Mouse (Mus musculus) neural tube, embryonic 12.5 days (tissue): Measurements from ENCODE around the gene Dlat. TPM values are rescaled to one million over a fixed set of nuclear protein-coding genes. Genes with fewer than 3 reads are reported as not detected.
A peak's percentile ranks its signal among the peaks of the same experiment; 100 is the strongest.

Experiments used
- ATAC-seq: fragments of 200-750 bp; cut with Nextera tagmentation; 2 replicates; pipeline ENCODE4 v1.8.0; 2017; ENCODE audit warnings: low read depth, mild to moderate bottlenecking, moderate TSS enrichment, moderate library complexity; ENCODE audit not compliant: low FRiP score
- H3K27ac ChIP-seq: fragments of 300-500 bp; sonication (generic); 2 replicates; pipeline ENCODE4 v1.5.1; 2016
- H3K27me3 ChIP-seq: fragments of 300-500 bp; sonication (generic); replicated peaks from 2 replicates; pipeline ENCODE4 v1.6.1; 2016; ENCODE audit warnings: mild to moderate bottlenecking
- H3K36me3 ChIP-seq: fragments of 300-500 bp; sonication (generic); 2 replicates; pipeline ENCODE4 v1.6.1; 2016; ENCODE audit warnings: mild to moderate bottlenecking
- H3K4me1 ChIP-seq: fragments of 300-500 bp; sonication (generic); 2 replicates; pipeline ENCODE4 v1.6.1; 2016
- H3K4me2 ChIP-seq: fragments of 300-500 bp; sonication (generic); replicated peaks from 2 replicates; pipeline ENCODE4 v1.6.1; 2016; ENCODE audit warnings: mild to moderate bottlenecking
- H3K4me3 ChIP-seq: fragments of 300-500 bp; sonication (generic); 2 replicates; pipeline ENCODE4 v1.5.1; 2016
- H3K9ac ChIP-seq: fragments of 300-500 bp; sonication (generic); 2 replicates; pipeline ENCODE4 v1.6.1; 2016; ENCODE audit warnings: mild to moderate bottlenecking
- H3K9me3 ChIP-seq: fragments of 300-500 bp; sonication (generic); 2 replicates; pipeline ENCODE4 v1.6.1; 2016; ENCODE audit warnings: mild to moderate bottlenecking
- WGBS: fragments of 180-500 bp; shearing (Covaris S2); methylation state at CpG from one replicate; pipeline ENCODE4 v1.1.7; 2016; 5-methylcytosine and 5-hydroxymethylcytosine counted together
- polyA plus RNA-seq: library from polyadenylated mRNA; unstranded; fragments of >200 nt; fragmentation: Nextera tagmentation; extraction: Ambion mirVana; gene quantifications from 2 replicates; pipeline ENCODE4 v1.2.1, GENCODE M21; 2016

Dlat gene
- polyA plus RNA-seq, 1 experiment from 2014 or later: 56.0 TPM

DNA sequence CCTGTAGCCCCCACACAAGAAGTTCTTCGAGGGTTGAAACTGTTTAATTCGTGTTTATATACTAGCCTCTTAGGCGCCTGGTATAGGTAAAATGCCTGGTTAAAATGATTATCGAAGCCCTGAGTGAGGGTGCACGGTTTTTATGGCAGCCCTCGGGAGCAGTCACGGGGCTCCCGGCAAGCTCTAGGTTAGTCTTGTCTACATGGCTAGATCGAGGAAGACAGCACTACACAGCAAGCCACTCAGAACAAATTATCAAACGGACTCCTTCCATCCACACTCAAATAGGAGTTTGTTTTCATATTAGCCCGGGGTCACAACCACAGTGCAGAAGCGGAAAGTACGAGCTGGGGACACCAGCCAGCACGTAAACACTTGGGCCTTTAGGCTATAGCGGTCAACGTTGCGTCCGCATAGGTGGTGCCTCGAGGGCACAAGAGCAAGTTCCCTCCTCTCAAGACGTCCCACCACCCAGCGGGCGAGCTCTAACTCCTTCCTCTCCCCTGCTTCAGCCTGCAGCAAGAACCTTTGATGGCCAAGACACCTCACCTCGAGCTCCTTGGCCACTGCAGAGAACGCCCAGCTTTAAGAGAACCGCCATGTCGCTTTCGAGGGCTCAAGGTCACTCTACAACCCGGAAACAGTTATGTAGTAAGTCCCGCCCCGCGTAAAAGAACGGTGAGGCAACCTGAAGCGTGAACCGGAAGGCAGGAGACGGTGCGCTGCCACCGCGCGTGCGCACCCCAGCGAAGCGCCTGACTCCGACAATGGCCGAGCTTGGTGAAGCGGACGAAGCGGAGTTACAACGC is 56.2 kb downstream of the Dlat start, which contains the start of the genes Sdhd and Timm8b:
Sdhd (minus strand) TSS at position 624 of the 809 bp plus-strand sequence.
Timm8b (plus strand) TSS at position 722 of the 809 bp plus-strand sequence.
- Histone ChIP-seq H3K36me3 (peaks cover 31% of the 10 kb centered on the region), H3K27ac (peak within 1 kb of the TSS; percentile 84)

DNA sequence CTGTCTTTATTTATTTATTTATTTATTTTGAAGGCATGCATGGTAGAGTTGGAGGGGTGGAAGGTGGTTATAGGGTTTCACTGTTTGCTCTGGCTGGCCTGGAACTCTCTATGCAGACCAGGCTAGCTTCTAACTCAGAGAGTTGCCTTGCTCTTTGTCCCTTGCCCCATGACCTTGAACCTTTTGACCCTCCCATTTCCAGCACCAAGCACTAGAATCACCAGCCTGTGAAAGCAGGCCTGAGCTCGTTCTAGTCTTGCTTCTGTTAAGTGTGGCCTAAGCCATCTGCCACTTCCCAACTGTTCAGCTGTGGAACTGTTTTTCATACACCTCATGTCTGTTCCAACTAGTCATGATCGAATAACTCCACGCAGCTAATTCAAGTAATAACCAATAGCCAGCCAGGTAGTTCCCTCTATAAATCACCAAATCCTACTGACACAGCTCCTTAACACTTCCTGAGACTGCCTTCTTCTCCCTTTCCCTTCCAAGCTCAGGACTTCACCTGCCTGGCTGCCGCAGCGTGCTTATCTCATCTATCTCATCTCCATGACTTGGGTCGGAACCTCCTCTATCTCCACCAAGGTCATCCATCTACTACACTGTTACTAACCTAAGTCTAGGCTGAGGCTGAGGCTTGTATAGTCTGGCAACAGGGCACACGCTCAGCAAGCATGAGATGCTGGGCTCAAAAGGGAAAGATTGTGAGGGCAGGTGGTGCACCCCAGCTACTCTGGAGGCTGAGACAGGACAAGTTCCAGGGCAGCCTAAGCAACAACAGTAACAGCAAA is 57.3 kb downstream of the Dlat start:
- Histone ChIP-seq H3K27me3 (no peaks in the 10 kb centered on the region), H3K4me2 (peak overlapping the region; percentile 84), H3K4me1 (peaks cover 24% of the 10 kb centered on the region), H3K9ac (peak overlapping the region; percentile 84; the same call in 1 of the 2 replicates), H3K9me3 (no peaks in the 10 kb centered on the region), H3K36me3 (peaks cover 33% of the 10 kb centered on the region), H3K27ac (no peak overlapping the region), H3K4me3 (peak overlapping the region; percentile 63; the same call in 1 of the 2 replicates)
- 91% methylated on average over 7 of the region's 7 CpGs for WGBS
- no peak for ATAC-seq

More for the DNA sequence above, 56.2 kb downstream of the Dlat start, which contains the start of the genes Sdhd and Timm8b:
- Histone ChIP-seq H3K4me3 (peak within 1 kb of the TSS; percentile 63), H3K4me2 (peak within 1 kb of the TSS; percentile 84), H3K9me3 (no peaks in the 10 kb centered on the region), H3K9ac (peak within 1 kb of the TSS; percentile 84), H3K4me1 (peaks cover 24% of the 10 kb centered on the region), H3K27me3 (no peaks in the 10 kb centered on the region)
- peak; percentile 95 for ATAC-seq
- WGBS: 1% methylated on average over 48 of the region's 48 CpGs

DNA sequence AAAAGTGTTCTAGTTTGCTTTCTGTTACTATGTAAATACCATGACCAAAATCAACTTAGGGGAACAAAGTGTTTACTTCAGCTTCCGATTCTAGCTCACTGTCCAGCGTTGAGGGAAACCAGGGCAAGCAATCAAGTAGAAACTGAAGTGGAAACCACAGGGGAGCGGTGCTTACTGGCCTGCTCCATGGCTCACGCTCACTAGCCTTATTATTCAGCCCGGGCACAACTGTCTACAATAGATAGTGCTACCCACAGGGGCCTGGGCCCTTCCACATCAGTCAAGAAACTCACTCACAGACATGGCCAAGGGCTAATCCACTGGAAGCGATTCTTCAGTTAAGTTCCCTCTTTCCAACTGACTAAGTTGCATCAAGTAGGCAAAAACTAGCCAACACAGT is 58.0 kb downstream of the Dlat start:
- Histone ChIP-seq H3K9me3 (no peaks in the 10 kb centered on the region), H3K27ac (no peak overlapping the region), H3K9ac (no peak overlapping the region), H3K4me2 (no peak overlapping the region), H3K27me3 (no peaks in the 10 kb centered on the region), H3K36me3 (peaks cover 35% of the 10 kb centered on the region), H3K4me3 (no peak overlapping the region), H3K4me1 (peaks cover 24% of the 10 kb centered on the region)
- no peak for ATAC-seq
- WGBS: 91% methylated on average over 6 of the region's 6 CpGs

DNA sequence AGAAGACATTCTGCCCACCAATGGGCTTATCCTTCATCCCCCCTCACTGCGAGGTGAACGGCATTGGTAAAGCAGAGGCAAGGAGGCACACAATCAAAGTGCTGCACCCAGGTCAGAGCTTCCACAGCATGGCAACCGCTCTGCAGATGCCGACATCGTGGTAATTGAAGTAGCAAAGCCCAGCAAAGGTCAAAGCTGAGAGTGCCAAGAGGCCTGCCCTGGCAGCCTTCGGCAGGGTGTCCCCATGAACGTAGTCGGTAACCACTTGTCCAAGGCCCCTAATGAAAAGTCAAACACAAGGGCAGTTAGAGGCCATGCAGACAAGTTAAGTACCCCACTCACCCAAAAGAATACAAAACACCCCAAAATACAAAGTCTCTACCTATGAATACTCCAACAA is 62.6 kb downstream of the Dlat start:
- ATAC-seq: no peak
- H3K4me1 ChIP-seq: peaks cover 4% of the 10 kb centered on the region
- peaks cover 50% of the 10 kb centered on the region for H3K36me3 ChIP-seq
- H3K27me3 ChIP-seq: no peaks in the 10 kb centered on the region
- no peaks in the 10 kb centered on the region for H3K9me3 ChIP-seq
- WGBS: 94% methylated on average over 8 of the region's 8 CpGs
- no peak overlapping the region for H3K27ac ChIP-seq
- H3K4me3 ChIP-seq: no peak overlapping the region
- no peak overlapping the region for H3K9ac ChIP-seq
- no peak overlapping the region for H3K4me2 ChIP-seq

DNA sequence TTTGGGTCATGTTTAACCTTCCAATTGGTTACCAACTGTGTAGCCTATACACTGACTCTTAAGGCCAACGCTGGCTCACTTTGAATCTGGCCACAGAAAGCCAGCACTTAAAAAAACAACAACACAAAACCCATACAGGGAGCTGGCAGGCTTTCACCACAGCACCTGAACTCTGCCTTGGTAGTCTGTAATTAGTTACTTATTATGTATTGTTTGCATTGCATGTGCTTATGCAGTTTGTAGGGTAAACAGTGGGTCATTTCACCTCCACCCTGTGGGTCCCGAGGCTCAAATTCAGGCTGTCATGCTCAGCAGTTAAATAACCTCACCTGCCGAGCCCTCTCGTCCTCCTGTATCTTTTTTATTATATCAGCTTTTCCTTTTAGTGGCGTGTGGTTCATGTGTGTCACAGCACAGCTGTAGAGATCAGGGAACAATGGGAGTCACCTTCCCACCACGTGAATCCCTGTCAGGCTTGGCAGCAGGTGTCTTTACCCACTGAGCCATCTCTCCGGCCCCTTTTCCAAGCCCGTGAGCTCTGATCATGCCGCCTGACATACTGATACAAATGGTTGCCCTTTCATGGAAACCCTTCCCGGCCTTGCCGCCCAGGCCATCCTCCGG is 64.7 kb downstream of the Dlat start:
- H3K36me3 ChIP-seq: peaks cover 46% of the 10 kb centered on the region
- no peak overlapping the region for H3K4me3 ChIP-seq
- H3K9ac ChIP-seq: no peak overlapping the region
- H3K9me3 ChIP-seq: no peaks in the 10 kb centered on the region
- H3K4me2 ChIP-seq: no peak overlapping the region
- ATAC-seq: no peak
- H3K27me3 ChIP-seq: no peaks in the 10 kb centered on the region
- no peaks in the 10 kb centered on the region for H3K4me1 ChIP-seq
- no peak overlapping the region for H3K27ac ChIP-seq
- WGBS: 78% methylated on average over 12 of the region's 12 CpGs

DNA sequence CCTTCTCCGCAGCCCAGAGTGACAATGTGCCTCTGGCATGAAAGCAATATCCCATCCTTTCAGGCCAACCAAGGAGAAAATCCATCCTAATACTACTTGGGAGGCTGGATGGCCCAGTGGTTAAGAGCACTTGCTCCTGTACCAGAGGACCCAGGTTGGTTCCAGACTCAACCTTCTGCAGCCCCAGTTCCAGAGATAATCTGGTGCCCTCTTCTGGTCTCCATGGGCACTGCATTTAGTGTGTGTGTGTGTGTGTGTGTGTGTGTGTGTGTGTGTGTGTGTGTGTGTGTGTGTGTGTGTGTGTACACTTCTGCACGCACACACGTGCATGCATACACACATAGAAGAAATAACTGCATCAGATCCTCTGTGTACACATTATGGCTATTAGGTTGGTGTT is 66.0 kb downstream of the Dlat start:
- WGBS: 84% methylated on average over 3 of the region's 3 CpGs
- Histone ChIP-seq H3K27me3 (no peaks in the 10 kb centered on the region), H3K27ac (no peak overlapping the region), H3K9ac (no peak overlapping the region), H3K4me3 (no peak overlapping the region), H3K36me3 (peaks cover 36% of the 10 kb centered on the region), H3K4me1 (no peaks in the 10 kb centered on the region), H3K4me2 (no peak overlapping the region), H3K9me3 (no peaks in the 10 kb centered on the region)
- ATAC-seq: no peak

DNA sequence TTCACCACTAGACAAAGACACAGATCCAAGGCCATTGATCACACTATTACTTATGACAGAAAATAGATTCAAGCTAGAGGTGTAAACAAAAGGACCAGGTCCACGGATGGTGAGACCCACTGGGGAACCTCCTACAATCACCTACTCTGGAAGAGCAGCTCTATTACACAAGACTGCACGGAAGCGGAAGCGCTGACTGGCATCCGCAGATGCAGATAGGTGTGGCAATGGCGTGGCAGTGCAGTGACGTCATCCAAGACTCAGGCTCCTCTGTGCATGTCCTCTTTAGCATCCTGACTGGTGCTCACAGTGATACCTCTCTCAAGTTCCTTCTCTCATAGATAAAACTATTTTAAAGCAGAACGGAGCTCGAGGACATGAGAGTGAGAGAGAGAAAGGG is 66.6 kb downstream of the Dlat start:
- H3K9me3 ChIP-seq: no peaks in the 10 kb centered on the region
- H3K27me3 ChIP-seq: no peaks in the 10 kb centered on the region
- H3K4me2 ChIP-seq: no peak overlapping the region
- WGBS: 89% methylated on average over 9 of the region's 9 CpGs
- no peak overlapping the region for H3K27ac ChIP-seq
- no peak overlapping the region for H3K9ac ChIP-seq
- H3K36me3 ChIP-seq: peaks cover 30% of the 10 kb centered on the region
- no peak overlapping the region for H3K4me3 ChIP-seq
- no peaks in the 10 kb centered on the region for H3K4me1 ChIP-seq
- ATAC-seq: no peak

DNA sequence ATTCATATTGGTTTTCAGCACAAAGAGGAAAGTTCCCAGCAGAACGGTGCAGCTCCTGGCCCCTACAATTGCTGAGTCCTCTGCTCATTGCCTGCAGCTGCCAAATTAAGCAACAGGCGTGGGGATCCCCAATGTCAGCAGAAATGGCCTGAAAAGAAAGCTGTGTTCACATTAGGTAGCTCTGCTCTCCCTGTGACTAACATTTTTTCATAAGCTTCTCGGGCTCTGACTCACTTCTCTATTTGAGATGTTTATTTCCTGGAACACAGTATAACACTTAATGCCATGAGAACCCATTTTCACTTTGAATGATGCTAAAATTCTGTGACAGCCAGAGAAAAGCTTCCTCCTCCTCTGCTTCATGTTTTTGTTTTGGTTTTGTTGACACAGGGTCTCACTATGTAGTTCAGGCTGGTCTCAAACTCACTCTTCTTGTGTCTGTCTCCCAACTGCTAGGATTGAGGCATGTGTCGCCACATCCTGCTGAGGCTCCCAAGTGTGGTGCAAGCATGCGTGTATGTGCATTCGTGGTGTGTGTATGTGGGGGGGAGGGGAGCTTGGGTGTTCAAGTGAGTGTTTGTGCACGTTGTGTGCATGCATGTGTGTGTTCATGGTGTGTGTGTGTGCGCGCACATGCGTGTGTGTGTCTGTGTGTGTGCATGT is 68.6 kb downstream of the Dlat start:
- no peak overlapping the region for H3K27ac ChIP-seq
- no peak for ATAC-seq
- no peaks in the 10 kb centered on the region for H3K9me3 ChIP-seq
- no peak overlapping the region for H3K4me2 ChIP-seq
- H3K9ac ChIP-seq: no peak overlapping the region
- no peaks in the 10 kb centered on the region for H3K4me1 ChIP-seq
- WGBS: 81% methylated on average over 10 of the region's 10 CpGs
- peaks cover 12% of the 10 kb centered on the region for H3K36me3 ChIP-seq
- no peaks in the 10 kb centered on the region for H3K27me3 ChIP-seq
- H3K4me3 ChIP-seq: no peak overlapping the region

DNA sequence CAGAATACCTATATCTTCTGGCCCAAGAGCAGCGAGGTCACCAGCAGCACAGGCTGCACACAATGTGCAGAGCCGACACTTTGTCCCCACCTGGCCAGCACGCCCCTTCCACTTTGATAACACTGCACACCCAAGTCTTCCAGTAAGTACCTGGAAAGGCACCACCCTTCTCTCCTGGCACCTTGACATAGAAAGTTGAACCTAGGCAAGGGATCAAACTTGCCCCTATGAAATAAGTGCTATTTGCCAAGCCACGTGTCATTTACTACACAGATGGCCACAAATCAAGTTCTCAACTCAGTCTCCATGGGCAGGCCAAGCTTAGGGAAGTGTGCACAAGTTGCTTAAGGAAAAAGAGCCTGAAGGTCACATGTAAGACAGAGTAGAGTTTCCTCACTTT is 72.6 kb downstream of the Dlat start:
- Histone ChIP-seq H3K27me3 (no peaks in the 10 kb centered on the region), H3K36me3 (no peaks in the 10 kb centered on the region), H3K9ac (no peak overlapping the region), H3K4me3 (no peak overlapping the region), H3K9me3 (no peaks in the 10 kb centered on the region), H3K4me2 (no peak overlapping the region), H3K27ac (no peak overlapping the region), H3K4me1 (no peaks in the 10 kb centered on the region)
- 89% methylated on average over 4 of the region's 4 CpGs for WGBS
- ATAC-seq: no peak

DNA sequence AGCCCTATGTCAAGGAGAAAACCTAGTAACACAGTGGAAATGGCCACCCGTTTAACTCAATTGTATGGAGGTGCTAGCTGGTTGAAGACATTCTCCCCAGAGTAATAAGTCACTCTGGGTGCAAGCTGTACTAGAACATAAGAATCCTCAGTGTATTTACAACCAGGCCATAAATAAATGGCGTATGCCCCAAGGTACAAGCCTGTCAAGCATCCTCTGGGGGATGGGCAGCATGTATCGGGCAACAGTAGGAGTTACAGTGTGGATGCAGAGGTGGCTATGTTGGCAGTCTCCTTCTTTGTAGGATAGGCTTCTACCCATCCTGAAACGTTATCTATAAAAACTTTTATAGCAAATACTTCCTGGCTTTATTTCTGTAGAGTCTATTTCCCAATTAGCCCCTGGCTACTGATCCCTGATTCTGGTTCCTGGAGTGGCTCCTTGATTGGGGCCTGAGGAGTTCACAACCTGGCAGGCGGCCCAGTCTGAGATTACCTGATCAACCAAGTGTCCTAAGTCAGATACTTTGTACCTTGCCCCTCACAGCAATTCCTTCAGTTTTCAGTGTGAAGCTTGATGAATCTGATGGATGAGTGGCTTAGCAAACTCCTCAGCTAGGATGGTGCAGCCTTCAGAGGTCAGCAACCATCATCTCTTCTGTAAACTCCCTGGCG is 74.3 kb downstream of the Dlat start:
- H3K27ac ChIP-seq: no peak overlapping the region
- no peak overlapping the region for H3K9ac ChIP-seq
- no peak for ATAC-seq
- H3K36me3 ChIP-seq: no peaks in the 10 kb centered on the region
- H3K4me3 ChIP-seq: no peak overlapping the region
- WGBS: 81% methylated on average over 6 of the region's 6 CpGs
- H3K9me3 ChIP-seq: no peaks in the 10 kb centered on the region
- no peaks in the 10 kb centered on the region for H3K4me1 ChIP-seq
- no peaks in the 10 kb centered on the region for H3K27me3 ChIP-seq
- H3K4me2 ChIP-seq: no peak overlapping the region
